Mouse (Mus musculus) kidney, embryonic 16.5 days (tissue): Measurements from ENCODE around the gene Trub2. TPM values are rescaled to one million over a fixed set of nuclear protein-coding genes. Genes with fewer than 3 reads are reported as not detected.
"Not testable (repeated sequence)": the region's sequence is repeated elsewhere in the genome, so short reads cannot be mapped to it uniquely, and the experiment has no call there.

Experiments
- ATAC-seq: fragments of 200-750 bp; cut with Nextera tagmentation; 2 replicates; pipeline ENCODE4 v1.8.0; 2017; ENCODE audit warnings: moderate TSS enrichment; ENCODE audit not compliant: low FRiP score, low TSS enrichment
- H3K27ac ChIP-seq: fragments of 300-500 bp; sonication (generic); 2 replicates; pipeline ENCODE4 v1.5.1; 2014; ENCODE audit warnings: low read length
- H3K27me3 ChIP-seq: fragments of 300-500 bp; sonication (generic); 2 replicates; pipeline ENCODE4 v1.6.1; 2014; ENCODE audit warnings: low read length, control low read depth, mixed read lengths; ENCODE audit not compliant: insufficient read depth
- H3K36me3 ChIP-seq: fragments of 300-500 bp; sonication (generic); 2 replicates; pipeline ENCODE4 v1.6.1; 2014; ENCODE audit warnings: low read length, control low read depth, mixed read lengths; ENCODE audit not compliant: insufficient read depth
- H3K4me1 ChIP-seq: fragments of 300-500 bp; sonication (generic); 2 replicates; pipeline ENCODE4 v1.6.1; 2014; ENCODE audit warnings: low read length, control low read depth, mixed read lengths; ENCODE audit not compliant: insufficient read depth
- H3K4me2 ChIP-seq: fragments of 300-500 bp; sonication (generic); replicated peaks from 2 replicates; pipeline ENCODE4 v1.6.1; 2014; ENCODE audit warnings: low read depth, low read length
- H3K4me3 ChIP-seq: fragments of 300-500 bp; sonication (generic); 2 replicates; pipeline ENCODE4 v1.5.1; 2014; ENCODE audit warnings: mild to moderate bottlenecking, low read length
- H3K9ac ChIP-seq: fragments of 300-500 bp; sonication (generic); replicated peaks from 2 replicates; pipeline ENCODE4 v1.6.1; 2014; ENCODE audit warnings: low read length
- H3K9me3 ChIP-seq: fragments of 300-500 bp; sonication (generic); 2 replicates; pipeline ENCODE4 v1.6.1; 2016; ENCODE audit warnings: low read length, control low read depth
- WGBS: fragments of 180-500 bp; shearing (Covaris S2); extraction: QIAGEN DNeasy Blood & Tissue Kit; methylation state at CpG from one replicate; pipeline ENCODE4 v1.1.7; 2014; 5-methylcytosine and 5-hydroxymethylcytosine counted together
- polyA plus RNA-seq: library from polyadenylated mRNA; unstranded; fragments of >200 nt; fragmentation: Nextera tagmentation; extraction: Ambion mirVana; gene quantifications from 2 replicates; pipeline ENCODE4 v1.2.1, GENCODE M21; 2015

The Trub2 gene
- polyA plus RNA-seq, 1 experiment from 2014 or later: 42.4 TPM

- not testable (repeated sequence) for H3K27ac ChIP-seq, H3K4me1 ChIP-seq, ATAC-seq, H3K27me3 ChIP-seq, H3K4me3 ChIP-seq, H3K4me2 ChIP-seq, H3K9me3 ChIP-seq, H3K9ac ChIP-seq
- peaks cover 90% of the 10 kb centered on the region for H3K36me3 ChIP-seq
- 97% methylated on average over 2 of the region's 2 CpGs for WGBS
These were observed 7.0 kb downstream of the Trub2 start for GRCm38 (mm10) chr2:29781256-29781655.

DNA sequence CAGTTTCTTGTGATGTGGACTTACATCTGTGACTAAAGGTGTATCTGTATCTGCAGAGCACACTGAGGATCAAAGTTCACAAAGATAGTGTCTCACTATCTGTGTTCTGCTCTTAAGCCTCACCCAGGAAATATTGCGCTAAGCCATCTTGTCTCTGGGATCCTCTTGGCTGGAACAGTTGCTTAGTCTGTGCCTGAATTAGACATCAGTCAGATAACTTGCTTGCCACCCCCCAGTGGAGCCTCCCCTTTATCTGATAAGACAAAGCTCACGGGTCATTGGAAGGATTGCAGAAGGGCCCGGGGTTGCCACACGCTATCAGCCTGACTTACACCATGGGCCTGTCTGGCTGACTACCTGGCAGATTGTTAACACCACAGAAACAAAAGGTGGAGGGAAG is 15.0 kb downstream of the Trub2 start:
- Histone ChIP-seq H3K36me3 (peaks cover 23% of the 10 kb centered on the region), H3K27me3 (no peaks in the 10 kb centered on the region), H3K4me3 (no peak overlapping the region), H3K9ac (no peak overlapping the region), H3K27ac (no peak overlapping the region), H3K9me3 (no peaks in the 10 kb centered on the region), H3K4me1 (peaks cover under 1% of the 10 kb centered on the region; the same call in 1 of the 2 replicates), H3K4me2 (no peak overlapping the region)
- no peak for ATAC-seq
- WGBS: 92% methylated on average over 4 of the region's 4 CpGs

- no peaks in the 10 kb centered on the region for H3K27me3 ChIP-seq
- no peaks in the 10 kb centered on the region for H3K9me3 ChIP-seq
- no peak overlapping the region for H3K9ac ChIP-seq
- H3K4me2 ChIP-seq: no peak overlapping the region
- 83% methylated on average over 8 of the region's 8 CpGs for WGBS
- H3K27ac ChIP-seq: no peak overlapping the region
- peaks cover 8% of the 10 kb centered on the region for H3K4me1 ChIP-seq
- no peak for ATAC-seq
- peaks cover 8% of the 10 kb centered on the region; the same call in 1 of the 2 replicates for H3K36me3 ChIP-seq
- H3K4me3 ChIP-seq: no peak overlapping the region
These were observed 16.5 kb downstream of the Trub2 start for GRCm38 (mm10) chr2:29771611-29772461.

DNA sequence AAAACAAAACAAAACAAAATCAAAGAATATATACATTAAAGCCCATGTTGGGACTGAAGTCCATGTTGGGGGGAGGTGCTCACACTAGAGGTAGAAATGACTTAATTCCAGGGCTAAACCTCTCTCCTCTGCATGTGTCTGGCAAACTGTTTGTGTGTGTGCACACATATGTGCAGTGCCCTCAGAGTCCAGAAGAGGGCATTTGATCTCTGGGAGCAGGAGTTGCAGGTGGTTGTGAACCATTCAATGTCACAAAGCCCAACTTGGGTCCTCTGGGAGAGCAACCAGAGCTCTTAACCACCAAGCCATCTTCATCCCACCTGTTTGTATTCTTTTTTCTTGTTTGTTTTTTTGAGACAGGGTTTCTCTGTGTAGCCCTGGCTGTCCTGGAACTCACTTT is 18.1 kb downstream of the Trub2 start:
- ATAC-seq: no peak
- H3K27ac ChIP-seq: no peak overlapping the region
- no peak overlapping the region for H3K4me3 ChIP-seq
- H3K9ac ChIP-seq: no peak overlapping the region
- H3K36me3 ChIP-seq: 0 out of 2 replicates have a peak, but pooled peaks cover 3% of the 10 kb centered on the region
- H3K4me2 ChIP-seq: no peak overlapping the region
- peaks cover 8% of the 10 kb centered on the region for H3K4me1 ChIP-seq
- H3K9me3 ChIP-seq: no peaks in the 10 kb centered on the region
- no peaks in the 10 kb centered on the region for H3K27me3 ChIP-seq

GRCm38 (mm10) chr2:29768901-29769300 is 19.4 kb downstream of the Trub2 start:
- H3K9ac ChIP-seq: no peak overlapping the region
- H3K36me3 ChIP-seq: 0 out of 2 replicates have a peak, but pooled peaks cover 3% of the 10 kb centered on the region
- no peak for ATAC-seq
- no peaks in the 10 kb centered on the region for H3K9me3 ChIP-seq
- 65% methylated on average over 9 of the region's 9 CpGs for WGBS
- peak overlapping the region; percentile 78 for H3K27ac ChIP-seq
- no peaks in the 10 kb centered on the region for H3K27me3 ChIP-seq
- no peak overlapping the region for H3K4me3 ChIP-seq
- peaks cover 8% of the 10 kb centered on the region for H3K4me1 ChIP-seq
- no peak overlapping the region for H3K4me2 ChIP-seq

GRCm38 (mm10) chr2:29767976-29768709 is 20.2 kb downstream of the Trub2 start:
- 45% methylated on average over 11 of the region's 11 CpGs for WGBS
- H3K27ac ChIP-seq: peak overlapping the region; percentile 78
- H3K9ac ChIP-seq: no peak overlapping the region
- peaks cover 8% of the 10 kb centered on the region for H3K4me1 ChIP-seq
- no peaks in the 10 kb centered on the region for H3K9me3 ChIP-seq
- ATAC-seq: peak; percentile 75
- no peak overlapping the region for H3K4me3 ChIP-seq
- no peak overlapping the region for H3K4me2 ChIP-seq
- H3K27me3 ChIP-seq: no peaks in the 10 kb centered on the region
- 0 out of 2 replicates have a peak, but pooled peaks cover 1% of the 10 kb centered on the region for H3K36me3 ChIP-seq

GRCm38 (mm10) chr2:29764831-29765230 is 23.5 kb downstream of the Trub2 start:
- 3% methylated on average over 1 of the region's 1 CpGs for WGBS
- peak; percentile 14; the same call in 1 of the 2 replicates for ATAC-seq
- H3K9ac ChIP-seq: no peak overlapping the region

DNA sequence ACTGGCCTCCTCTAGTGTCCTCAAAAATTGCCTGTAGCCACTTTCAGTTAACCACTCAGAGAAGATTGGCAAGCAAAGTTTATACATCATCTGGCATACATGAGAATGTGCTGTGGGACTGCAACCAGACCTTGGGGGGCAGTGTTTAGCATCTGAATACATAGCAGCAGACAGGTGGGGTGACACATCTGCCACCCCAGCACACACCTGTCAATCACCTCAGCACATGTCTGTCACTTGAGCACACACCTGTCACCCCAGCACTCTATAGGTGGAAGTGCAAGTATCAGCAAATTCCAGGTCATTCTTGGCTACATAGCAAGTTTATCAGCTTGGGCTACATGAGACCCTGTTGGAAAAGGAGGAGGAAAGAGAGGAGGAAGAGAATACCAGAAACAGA is 32.6 kb downstream of the Trub2 start:
- peaks cover 6% of the 10 kb centered on the region; the same call in 1 of the 2 replicates for H3K4me1 ChIP-seq
- ATAC-seq: no peak
- peaks cover 27% of the 10 kb centered on the region for H3K27me3 ChIP-seq
- H3K36me3 ChIP-seq: no peaks in the 10 kb centered on the region
- no peaks in the 10 kb centered on the region for H3K9me3 ChIP-seq
- no peak overlapping the region for H3K4me3 ChIP-seq
- H3K4me2 ChIP-seq: no peak overlapping the region
- no peak overlapping the region for H3K9ac ChIP-seq
- no peak overlapping the region for H3K27ac ChIP-seq

More at GRCm38 (mm10) chr2:29764831-29765230, 23.5 kb downstream of the Trub2 start:
- no peak overlapping the region for H3K4me2 ChIP-seq
- H3K27me3 ChIP-seq: no peaks in the 10 kb centered on the region
- H3K4me3 ChIP-seq: no peak overlapping the region
- H3K4me1 ChIP-seq: peaks cover 8% of the 10 kb centered on the region
- H3K27ac ChIP-seq: no peak overlapping the region
- H3K9me3 ChIP-seq: no peaks in the 10 kb centered on the region
- no peaks in the 10 kb centered on the region for H3K36me3 ChIP-seq

DNA sequence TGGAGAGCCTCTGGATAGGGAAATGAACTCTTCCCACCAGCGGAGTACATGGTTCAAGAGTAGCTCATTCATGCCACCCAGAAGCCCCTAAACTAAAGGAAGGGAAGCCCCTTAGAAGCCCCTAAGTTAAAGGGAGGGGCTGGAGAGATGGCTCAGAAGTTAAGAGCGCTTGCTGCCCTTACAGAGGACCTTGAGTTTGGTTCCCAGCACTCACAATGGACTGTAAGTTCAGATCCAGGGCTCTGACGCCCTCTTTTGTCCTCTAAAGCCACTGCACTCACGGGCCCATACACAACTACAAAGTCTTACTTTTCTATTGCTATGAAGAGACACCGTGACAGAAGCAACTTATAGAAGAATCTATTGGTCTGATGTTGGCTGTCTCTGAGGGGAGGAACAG is 35.9 kb downstream of the Trub2 start:
- H3K27me3 ChIP-seq: peaks cover 38% of the 10 kb centered on the region
- H3K9me3 ChIP-seq: no peaks in the 10 kb centered on the region
- H3K4me2 ChIP-seq: no peak overlapping the region
- H3K36me3 ChIP-seq: no peaks in the 10 kb centered on the region
- no peak overlapping the region for H3K4me3 ChIP-seq
- no peak overlapping the region for H3K27ac ChIP-seq
- peaks cover 7% of the 10 kb centered on the region; the same call in 1 of the 2 replicates for H3K4me1 ChIP-seq
- 91% methylated on average over 5 of the region's 5 CpGs for WGBS
- H3K9ac ChIP-seq: no peak overlapping the region
- ATAC-seq: no peak
